Mouse (Mus musculus): Measurements from ENCODE around the gene Ugt2b36. TPM values are rescaled to one million over a fixed set of nuclear protein-coding genes. Genes with fewer than 3 reads are reported as not detected.
"Not testable (repeated sequence)": the region's sequence is repeated elsewhere in the genome, so short reads cannot be mapped to it uniquely, and the experiment has no call there.

Ugt2b36 gene
- total RNA-seq (2021): not detected
- long read RNA-seq, experiment 1: 0 reads
- long read RNA-seq, experiment 2: 0 reads

- TF ChIP-seq CTCF (conservative IDR thresholded peaks at IDR 0.05): no peak
- no peak for DNase-seq (ENCODE audit: low spot score in 2 of 2)
- Histone ChIP-seq H3K27ac (no peak within 1 kb of the TSS), H3K4me3 (no peak within 1 kb of the TSS)
Observed at GRCm38 (mm10) chr5:87092346-87093027, at the start of gene Ugt2b36. Gene Ugt2b36, minus strand, starts transcription at chr5:87092555.

GRCm38 (mm10) chr5:87140196-87140595, 47.8 kb upstream of the Ugt2b36 start, which contains the start of gene Ugt2b5:
Gene Ugt2b5, minus strand, starts transcription at chr5:87140318.
- not testable (repeated sequence) for H3K4me3 ChIP-seq; DNase-seq (ENCODE audit: low spot score in 2 of 2); H3K27ac ChIP-seq

- DNase-seq (ENCODE audit: low spot score in 2 of 2); H3K4me3 ChIP-seq; H3K27ac ChIP-seq: not testable (repeated sequence)
Observed at GRCm38 (mm10) chr5:87103697-87104096, 11.3 kb upstream of the Ugt2b36 start.

- no peak for DNase-seq (ENCODE audit: low spot score in 2 of 2)
- TF ChIP-seq CTCF (conservative IDR thresholded peaks at IDR 0.05): no peak
- no peak overlapping the region for H3K27ac ChIP-seq
- no peak overlapping the region for H3K4me3 ChIP-seq
Observed at GRCm38 (mm10) chr5:87091111-87091510, 1.2 kb downstream of the Ugt2b36 start.

- no peak overlapping the region for H3K27ac ChIP-seq
- H3K4me3 ChIP-seq: no peak overlapping the region
- no peak for DNase-seq (ENCODE audit: low spot score in 2 of 2)
- no peak for TF ChIP-seq CTCF (conservative IDR thresholded peaks at IDR 0.05)
Observed at GRCm38 (mm10) chr5:87089264-87089663, 3.1 kb downstream of the Ugt2b36 start.

GRCm38 (mm10) chr5:87086269-87086668, 6.1 kb downstream of the Ugt2b36 start:
- DNase-seq (ENCODE audit: low spot score in 2 of 2): no peak
- Histone ChIP-seq H3K27ac (no peak overlapping the region), H3K4me3 (no peak overlapping the region)
- no peak for TF ChIP-seq CTCF (conservative IDR thresholded peaks at IDR 0.05)

GRCm38 (mm10) chr5:87030624-87031023, 61.7 kb downstream of the Ugt2b36 start:
- H3K4me3 ChIP-seq: no peak overlapping the region
- no peak overlapping the region for H3K27ac ChIP-seq
- TF ChIP-seq CTCF (conservative IDR thresholded peaks at IDR 0.05): no peak
- DNase-seq (ENCODE audit: low spot score in 2 of 2): no peak

GRCm38 (mm10) chr5:87027359-87027758, 65.0 kb downstream of the Ugt2b36 start:
- TF ChIP-seq CTCF (conservative IDR thresholded peaks at IDR 0.05): no peak
- DNase-seq (ENCODE audit: low spot score in 2 of 2): no peak
- H3K27ac ChIP-seq: no peak overlapping the region

More at GRCm38 (mm10) chr5:87027359-87027758, 65.0 kb downstream of the Ugt2b36 start:
- no peak overlapping the region for H3K4me3 ChIP-seq

Other genes starting within 250 kb of the Ugt2b36 start
- not detected for gene Ugt2b34, start 185.6 kb downstream of the Ugt2b36 start, total RNA-seq (2021)
- not detected for gene Ugt2b1, start 166.0 kb downstream of the Ugt2b36 start, total RNA-seq (2021)
- gene Ugt2b35, start 91.7 kb downstream of the Ugt2b36 start, total RNA-seq (2021): not detected
- gene Ugt2b5, start 47.8 kb upstream of the Ugt2b36 start, total RNA-seq (2021): not detected
- gene Ugt2b37, start 162.2 kb upstream of the Ugt2b36 start, total RNA-seq (2021): not detected
- gene Ugt2a3, start 244.6 kb upstream of the Ugt2b36 start, total RNA-seq (2021): not detected

All from layer of hippocampus, adult 2 months (tissue).